Mouse (Mus musculus): ENCODE measurements around the gene Tk1.
"Not testable (repeated sequence)": the region's sequence is repeated elsewhere in the genome, so short reads cannot be mapped to it uniquely, and the experiment has no call there.

Gene Tk1

GRCm38 (mm10) chr11:117820173-117820572, 5.7 kb downstream of the Tk1 start:
- DNase-seq: no peak

DNA sequence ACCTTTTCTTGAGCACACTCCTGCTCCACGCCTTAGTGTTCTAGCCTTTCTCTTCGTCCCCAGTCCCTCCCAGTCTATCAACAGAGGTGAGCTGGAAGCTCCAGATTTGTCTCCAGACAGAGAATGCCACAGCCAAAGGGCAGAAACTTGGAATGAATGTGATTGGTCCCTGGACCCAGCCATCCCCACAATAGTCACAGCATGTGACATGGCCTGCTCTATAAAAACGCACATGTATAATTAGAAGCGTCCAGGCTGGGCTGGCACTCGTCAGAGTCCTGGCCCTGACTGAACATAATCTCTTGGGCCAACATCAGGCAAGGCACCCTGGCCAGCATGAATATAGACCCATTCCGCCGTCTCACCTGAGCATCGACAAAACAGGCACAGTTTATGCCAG, 6.8 kb downstream of the Tk1 start:
- no peak for DNase-seq

DNA sequence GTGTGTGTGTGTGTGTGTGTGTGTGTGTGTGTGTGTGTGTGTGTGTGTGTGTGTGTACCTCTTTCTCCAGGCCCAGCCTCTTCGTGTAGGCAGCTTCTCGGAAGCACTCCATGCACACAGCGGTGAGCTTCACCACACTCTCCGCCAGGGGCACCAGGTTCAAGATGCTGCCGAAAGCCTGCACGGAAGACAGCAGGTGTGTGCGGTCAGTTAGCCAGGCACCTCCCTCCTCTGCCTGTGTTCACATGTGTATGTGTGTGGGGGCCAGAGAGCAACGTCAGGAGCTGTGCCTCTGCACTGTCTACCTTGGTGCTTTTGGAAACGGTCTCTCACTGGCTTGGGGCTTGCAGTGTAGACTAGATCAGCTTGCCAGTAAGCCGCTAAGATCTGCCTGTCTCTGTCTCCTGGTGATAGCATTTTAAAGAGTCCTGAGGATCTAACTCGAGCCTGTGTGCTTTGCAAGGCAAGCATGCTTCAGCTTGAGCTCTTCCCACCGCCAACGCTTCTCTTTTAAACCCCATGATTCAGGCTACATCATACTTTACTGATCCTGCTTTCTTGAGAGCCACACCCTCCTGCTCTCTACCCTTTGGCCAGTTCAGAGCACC, 9.4 kb downstream of the Tk1 start:
- no peak for DNase-seq

DNA sequence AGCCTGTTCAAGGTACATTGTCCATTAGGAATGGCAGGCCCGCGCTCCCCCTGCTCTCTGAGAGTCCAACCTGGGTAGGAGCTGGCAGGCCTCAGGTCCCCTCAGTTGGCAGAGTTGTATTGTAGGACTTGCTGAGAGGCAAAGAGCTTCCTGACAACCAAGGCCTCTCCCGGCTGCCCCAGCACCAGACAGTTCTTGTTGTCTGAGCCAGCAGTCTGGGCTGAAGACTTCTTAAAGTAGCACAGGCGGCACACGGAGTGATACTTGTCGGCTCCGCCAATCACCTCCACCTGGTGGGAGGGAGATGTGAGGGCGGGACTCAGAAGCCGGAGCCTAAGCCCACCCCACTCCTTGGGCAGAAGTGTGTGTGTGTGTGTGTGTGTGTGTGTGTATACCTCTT, 10.0 kb downstream of the Tk1 start:
- DNase-seq: not testable (repeated sequence)

- no peak for DNase-seq
These were observed 11.1 kb downstream of the Tk1 start for GRCm38 (mm10) chr11:117814704-117815366.

DNA sequence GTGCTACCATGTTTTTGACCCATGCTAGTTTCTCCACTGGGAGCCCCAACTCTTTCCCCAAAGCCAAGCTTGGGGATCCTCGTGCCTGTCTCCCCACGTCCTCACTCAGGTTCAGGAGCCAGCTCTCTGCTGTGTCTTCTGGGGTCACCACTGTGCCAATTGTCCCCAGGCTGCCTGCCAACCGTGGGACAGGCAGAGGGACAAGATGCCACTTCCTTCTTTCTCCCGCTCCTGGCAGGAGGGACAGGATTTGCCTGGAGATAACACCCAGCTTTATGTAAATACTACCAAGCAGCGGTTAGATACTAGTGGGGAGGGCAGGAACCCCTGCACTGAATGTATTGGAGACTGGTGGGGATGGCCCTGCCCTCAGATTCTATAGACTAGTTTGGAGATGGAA, 12.0 kb downstream of the Tk1 start:
- DNase-seq: no peak

GRCm38 (mm10) chr11:117810401-117811046, 15.4 kb downstream of the Tk1 start:
- DNase-seq: peak; percentile 94

DNA sequence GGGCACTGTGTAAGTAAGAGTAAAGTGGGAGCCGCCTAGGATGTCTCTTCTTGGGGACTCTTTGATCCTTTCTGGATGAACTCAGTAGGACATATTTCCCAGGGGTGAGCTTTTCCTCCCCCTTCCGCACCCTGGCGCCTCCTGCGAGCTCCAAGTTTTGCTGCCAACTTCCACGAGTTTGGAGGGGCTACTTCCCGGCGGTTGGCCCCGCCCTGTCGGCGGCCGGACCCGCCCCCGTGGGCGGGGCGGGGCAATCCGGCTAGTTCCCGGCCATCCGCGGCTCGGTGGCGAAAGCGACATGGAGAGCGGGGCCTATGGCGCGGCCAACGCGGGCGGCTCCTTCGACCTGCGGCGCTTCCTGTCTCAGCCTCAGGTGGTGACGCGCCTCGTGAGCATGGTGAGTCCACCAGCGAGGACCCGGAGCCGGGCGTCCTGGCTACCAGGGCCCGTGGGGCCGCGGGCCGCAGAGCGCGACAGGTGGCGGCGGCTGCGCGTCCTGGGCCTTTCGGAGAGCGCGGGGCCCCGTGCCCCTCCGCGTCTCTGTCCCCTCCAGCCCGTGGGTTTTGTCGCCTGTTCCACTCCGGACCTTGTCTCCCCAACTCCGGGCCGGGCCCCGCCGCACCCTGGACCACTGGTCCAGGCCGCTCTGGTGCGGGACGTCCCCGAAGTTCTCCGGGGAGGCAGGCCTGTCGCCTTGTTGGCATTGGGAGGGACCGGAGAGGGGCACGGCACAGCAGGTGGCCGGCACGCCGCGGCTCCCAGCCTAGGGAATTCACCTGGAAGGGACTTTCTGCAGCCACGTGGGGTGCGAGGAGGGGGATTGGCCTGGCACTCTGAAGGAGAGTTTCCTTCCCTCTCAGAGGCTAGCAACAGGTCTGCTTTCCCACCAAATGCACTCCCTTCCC, 16.2 kb downstream of the Tk1 start, which contains the start of the genes Gm20708 and Syngr2:
Gm20708 (plus strand) TSS at position 262 of the 905 bp plus-strand sequence.
Syngr2 (plus strand) TSS at position 262 of the 905 bp plus-strand sequence.
- DNase-seq: peak; percentile 84

- DNase-seq: no peak
These were observed 19.1 kb downstream of the Tk1 start for GRCm38 (mm10) chr11:117806781-117807180.

DNA sequence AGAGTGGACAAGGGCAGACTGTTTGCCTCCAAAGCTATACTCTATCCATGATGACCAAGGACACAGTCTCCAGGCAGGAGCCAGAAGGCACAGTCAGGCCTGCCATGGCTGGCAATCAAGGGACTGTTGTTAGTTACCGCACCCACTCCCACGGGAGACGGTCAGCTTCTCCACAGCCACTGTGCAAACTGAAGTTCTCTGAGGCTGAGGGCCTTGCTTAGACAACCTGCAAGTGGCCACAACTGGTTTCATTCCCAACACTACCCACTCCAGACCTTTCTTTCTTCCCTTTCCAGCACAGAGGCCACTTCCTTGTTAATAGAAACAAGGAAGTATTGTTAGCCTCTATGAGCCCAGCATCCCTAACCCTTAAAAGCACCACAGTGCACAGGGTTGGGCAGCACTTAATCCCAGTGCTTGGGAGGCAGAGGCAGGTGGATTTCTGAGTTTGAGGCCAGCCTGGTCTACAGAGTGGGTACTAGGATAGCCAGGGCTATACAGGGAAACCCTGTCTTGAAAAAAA, 22.7 kb downstream of the Tk1 start:
- no peak for DNase-seq

- no peak for DNase-seq
These were observed 24.2 kb downstream of the Tk1 start for GRCm38 (mm10) chr11:117801650-117802049.

- no peak for DNase-seq
These were observed 25.9 kb downstream of the Tk1 start for GRCm38 (mm10) chr11:117800038-117800437.

DNA sequence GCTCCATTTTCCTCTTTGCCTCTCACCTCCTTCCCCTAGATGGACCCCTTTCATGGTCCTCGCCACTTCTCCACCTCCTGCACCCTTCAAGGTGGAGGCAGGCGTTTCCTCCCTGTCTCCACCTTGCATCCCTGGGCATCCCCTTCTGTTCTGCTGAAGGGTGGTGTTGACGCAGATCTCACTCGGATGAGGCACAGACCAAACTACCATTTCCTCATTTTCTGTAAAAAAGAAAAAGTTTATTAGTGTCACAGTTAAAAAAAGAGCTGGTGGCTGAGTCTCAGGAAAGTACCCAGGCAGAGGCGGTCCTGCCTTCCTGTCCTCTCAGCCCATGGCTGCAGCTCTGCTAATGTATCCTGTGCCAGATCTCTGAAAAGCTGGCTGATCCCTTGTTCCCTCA, 26.7 kb downstream of the Tk1 start:
- DNase-seq: no peak

DNA sequence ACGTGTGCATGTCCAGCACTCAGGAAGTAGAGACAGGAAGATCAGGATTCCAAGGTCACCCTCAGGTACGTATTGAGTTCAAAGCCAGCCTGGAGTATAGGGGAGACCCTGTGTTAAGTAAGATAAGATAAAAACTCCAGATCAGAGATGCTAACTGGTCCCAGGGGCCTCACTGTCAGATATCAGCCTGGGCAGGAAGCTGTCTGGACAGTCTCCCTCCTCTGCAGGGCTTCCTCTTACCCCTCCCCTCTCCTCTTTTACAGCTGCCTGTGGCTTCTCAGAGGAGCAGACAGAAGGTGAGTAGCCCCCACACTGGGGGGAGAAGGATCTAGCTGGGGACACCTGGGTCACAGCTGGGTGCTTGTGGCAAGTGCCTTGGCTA, 27.7 kb downstream of the Tk1 start:
- no peak for DNase-seq

- DNase-seq: no peak
These were observed 28.3 kb downstream of the Tk1 start, which contains the start of gene 6030468B19Rik for GRCm38 (mm10) chr11:117797511-117798159. Gene 6030468B19Rik (plus strand): TSS chr11:117797660.

- no peak for DNase-seq
These were observed 28.9 kb downstream of the Tk1 start for GRCm38 (mm10) chr11:117796954-117797353.

GRCm38 (mm10) chr11:117794035-117794551, 31.8 kb downstream of the Tk1 start:
- no peak for DNase-seq

DNA sequence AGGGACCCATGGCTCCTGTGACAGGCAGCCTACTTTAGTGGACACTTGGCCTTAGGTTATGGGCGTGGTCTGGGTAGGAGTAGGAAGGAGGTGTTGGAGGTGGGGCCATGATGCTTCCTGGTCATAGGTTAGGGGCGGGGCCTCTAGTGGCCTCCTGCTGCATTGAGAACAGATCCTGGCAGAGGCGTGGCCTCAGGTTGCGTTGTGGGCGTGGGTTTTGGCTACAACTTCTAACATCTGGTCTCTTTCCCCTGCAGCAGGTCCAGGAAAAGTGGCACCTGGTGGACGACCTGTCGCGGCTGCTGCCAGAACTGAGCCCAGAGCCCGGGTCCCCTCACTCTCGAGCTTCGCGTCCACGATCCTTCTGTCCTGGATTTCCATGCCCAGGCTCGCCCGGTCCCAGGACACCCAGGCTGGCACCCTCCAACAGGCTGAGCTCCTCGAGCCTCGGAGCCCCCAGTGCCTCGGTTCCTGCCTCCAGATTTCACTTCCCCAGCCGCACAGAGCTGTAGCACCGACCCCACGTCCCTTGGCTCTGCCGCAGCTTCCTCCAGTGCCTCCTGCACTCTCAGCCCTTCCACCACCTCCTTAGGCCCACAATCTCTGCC, 33.5 kb downstream of the Tk1 start:
- peak; percentile 87 for DNase-seq

DNA sequence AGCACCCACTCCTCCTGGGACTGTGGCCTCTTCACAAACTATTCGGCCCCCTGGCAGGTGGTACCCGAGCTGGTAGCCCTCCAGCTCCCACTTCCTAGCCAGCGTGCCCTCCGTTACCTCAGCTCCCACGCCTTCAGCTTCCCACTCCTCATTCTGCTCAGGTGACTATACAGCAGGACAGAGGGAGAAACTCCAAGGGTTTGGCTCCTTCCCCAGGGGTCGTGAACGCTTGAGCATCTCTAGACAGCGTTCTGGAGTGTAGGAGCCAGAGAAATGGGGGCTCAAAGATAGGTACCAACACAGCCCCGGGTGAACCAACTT, 34.5 kb downstream of the Tk1 start:
- DNase-seq: no peak

DNA sequence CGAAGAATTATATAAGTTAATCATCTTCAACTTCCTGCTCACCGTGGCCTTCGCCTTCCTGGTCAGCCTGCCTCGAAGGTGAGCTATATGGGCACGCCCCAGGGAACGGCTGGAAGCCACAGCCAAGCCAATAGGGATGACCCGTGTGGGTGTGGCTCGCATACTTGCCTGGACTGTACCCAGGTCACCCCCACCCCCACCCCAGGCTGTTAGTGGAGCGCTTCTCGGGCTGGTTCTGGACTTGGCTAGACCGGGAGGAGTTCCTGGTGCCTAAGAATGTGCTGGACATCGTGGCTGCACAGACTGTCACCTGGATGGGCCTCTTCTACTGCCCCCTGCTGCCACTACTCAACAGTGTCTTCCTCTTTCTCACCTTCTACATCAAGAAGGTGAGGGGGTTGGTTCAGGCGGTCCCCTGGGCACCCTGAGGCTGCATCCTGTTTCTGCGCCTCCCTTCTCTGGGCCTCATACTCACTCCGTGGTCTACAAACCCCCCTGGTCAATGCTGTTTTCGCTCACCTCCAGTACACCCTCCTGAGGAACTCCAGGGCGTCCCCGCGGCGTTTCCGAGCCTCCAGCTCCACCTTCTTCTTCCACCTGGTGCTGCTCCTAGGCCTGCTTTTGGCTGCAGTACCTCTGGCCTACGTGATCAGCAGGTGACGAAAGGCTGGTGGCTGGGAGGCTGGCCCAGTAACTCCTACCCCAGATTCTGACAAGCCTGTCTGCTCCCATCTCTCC, 35.0 kb downstream of the Tk1 start:
- DNase-seq: peak; percentile 51

DNA sequence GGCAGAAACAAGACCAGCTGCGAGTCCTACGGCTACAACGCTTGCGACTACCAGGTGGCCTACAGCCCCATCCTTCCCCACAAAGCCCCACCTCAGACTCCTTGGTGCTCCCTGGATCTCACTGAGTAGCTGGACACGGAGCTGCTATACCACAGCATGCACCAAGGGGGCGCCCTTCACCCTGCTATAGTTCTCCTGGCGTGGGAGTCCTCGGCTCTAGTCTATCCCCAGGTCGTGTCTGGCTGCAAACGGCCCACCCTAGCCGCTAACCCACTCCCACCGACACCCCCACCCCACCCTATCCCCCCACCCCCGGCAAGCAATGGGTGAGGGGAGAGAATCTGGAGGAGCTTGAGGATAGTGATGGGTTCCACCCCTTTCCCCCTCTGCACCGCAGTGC, 35.6 kb downstream of the Tk1 start:
- peak; percentile 83 for DNase-seq

Data from lung, postnatal 10 days (tissue).